Mouse (Mus musculus) cerebellum, adult 2 months (tissue): ENCODE data around the gene U2af1l4.

Source experiments
- CTCF ChIP-seq: fragments of 200-500 bp; IDR thresholded peaks from 2 replicates; pipeline ENCODE4 v1.5.1; 2011; ENCODE audit warnings: low read depth, mild to moderate bottlenecking, control low read depth, low read length, moderate library complexity, borderline replicate concordance; ENCODE audit not compliant: insufficient read depth
- POLR2A ChIP-seq: fragments of 200-500 bp; IDR thresholded peaks from 2 replicates; pipeline ENCODE4 v1.6.1; 2011; ENCODE audit warnings: low read length, control low read depth, borderline replicate concordance; ENCODE audit not compliant: insufficient read depth

- TF ChIP-seq CTCF = no peak
- no peak for TF ChIP-seq POLR2A
Measured at GRCm38 (mm10) chr7:30591605-30591951, 28.5 kb downstream of the U2af1l4 start.
